Mouse (Mus musculus) gastrocnemius, postnatal 4 days (tissue): ENCODE results near the gene Smok2a. TPM values are rescaled to one million over a fixed set of nuclear protein-coding genes. Genes with fewer than 3 reads are reported as not detected.
"Not testable (repeated sequence)": the region's sequence is repeated elsewhere in the genome, so short reads cannot be mapped to it uniquely, and the experiment has no call there.

ENCODE experiments used
- DNase-seq, 2 experiments: peaks; one replicate each; pipeline ENCODE4 v3.0.0; 2021 to 2022; ENCODE audit warnings: low spot score in 2 of 2, mixed read lengths in 2 of 2
- total RNA-seq, 2 experiments: library from RNA; stranded (reverse); gene quantifications; 2 replicates each; pipeline ENCODE4 v1.2.3; 2021

Smok2a gene
- total RNA-seq, 2 experiments from 2014 or later, result not detected

DNA sequence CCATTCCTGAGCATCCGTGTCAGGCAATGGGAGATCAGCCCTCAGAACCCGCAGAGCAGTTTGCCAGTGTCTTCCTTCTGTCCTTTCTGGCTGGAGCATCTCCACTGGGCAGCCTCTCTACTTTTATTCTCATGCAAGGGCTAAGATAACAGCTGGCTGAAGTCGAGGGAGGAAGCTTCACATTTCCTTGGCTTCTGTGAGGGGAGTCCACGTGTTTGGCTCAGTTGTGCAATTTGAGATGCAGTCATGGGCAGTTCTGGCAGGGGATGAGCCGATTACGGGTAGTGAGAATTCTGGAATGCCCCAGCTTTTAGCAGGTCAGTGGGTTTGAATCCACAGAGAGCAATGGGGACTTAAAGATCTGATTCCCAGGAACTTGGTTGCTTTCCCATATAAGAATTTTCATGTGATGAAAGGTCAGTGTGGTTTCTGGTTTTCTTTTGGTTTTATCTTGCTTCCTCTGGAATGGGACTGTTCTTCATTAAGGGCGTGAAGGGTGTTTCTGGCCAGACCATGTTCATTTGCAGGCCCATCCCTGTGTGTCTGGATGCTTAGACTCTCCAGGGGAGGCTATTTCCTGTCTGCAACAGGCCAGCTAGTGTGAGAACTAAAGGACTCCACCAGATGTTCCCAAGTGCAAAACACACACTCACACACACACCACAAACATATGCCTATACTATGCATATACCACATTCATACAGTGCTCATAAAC is 8.7 kb upstream of the Smok2a start:
- DNase-seq, result peak in 1 of 2 experiments; percentile 61

DNA sequence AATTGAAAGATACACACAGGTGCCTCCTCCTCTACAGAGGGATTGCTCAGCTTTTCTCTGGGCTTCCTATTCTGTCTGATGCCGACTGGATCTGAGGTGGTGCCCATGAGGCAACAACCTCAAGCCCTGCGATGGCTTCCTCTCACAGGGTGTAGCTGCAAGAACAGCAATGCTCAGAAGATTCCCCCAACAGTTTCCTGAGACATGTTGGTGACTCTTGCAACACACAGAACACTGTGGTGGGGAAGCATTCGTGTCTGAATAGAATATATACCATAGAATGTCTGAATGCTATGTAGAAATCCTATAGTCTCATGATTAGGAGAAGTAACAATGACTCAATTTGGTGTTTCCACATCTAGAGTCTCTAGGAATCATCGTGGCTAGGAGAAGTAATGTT is 6.8 kb upstream of the Smok2a start:
- DNase-seq, result no peak

DNA sequence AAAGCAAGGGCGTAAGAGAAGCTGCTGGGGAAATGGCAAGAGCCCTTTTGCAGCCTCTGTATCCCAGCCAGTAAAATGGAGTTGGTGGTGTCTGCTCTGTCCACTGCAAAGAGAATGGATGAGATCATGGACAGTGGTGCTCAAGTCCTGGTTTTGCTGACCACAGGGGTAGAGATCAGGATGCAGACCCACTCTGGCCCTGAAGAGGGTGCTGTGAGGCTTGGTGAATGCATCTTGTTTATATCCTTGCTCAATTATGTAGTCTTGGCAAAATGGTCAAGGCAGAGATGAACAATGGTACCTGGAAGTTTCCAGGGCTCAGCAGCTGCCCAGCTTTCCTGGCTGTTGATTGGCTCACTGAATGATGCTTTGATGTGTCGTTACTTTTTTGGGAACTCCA is 5.4 kb upstream of the Smok2a start:
- DNase-seq, result no peak

DNA sequence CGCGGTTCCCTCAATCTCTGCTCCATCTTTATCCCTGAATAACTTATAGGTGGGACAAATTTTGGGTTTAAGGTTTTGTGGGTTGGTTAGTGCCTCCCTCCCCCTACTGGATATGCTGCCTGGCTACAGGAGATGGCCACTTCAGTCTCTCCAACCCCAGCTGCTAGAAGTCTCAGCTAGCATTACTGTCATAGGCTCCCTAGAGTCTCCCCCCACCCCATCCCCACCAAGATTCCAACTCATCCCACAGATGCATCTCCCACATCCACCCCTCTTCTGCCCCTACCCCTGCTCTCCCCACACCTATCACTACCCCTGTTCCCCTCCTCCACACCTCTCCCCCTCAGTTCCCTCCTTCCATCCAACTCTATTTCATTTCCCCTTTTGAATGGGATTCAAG is 933 bp downstream of the Smok2a start:
- DNase-seq, result not testable (repeated sequence)

DNA sequence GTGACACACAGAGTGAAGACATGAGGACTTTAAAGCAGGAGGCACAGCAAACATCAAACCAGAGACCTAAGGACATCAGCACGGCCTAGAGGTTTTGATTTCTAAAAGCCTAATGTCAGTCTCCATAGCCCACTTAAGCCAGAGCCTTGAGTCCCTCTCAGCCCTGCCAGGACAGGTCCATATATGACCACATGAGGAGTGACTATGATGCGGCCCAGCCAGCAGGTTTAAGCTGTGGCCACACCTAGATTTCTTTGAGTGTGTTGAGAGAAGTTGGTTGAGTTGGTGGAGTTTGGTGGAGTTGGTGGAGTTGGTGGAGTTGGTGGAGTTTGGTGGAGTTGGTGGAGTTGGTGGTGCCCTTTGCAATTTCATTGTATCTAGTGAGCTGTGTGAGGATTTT is 9.0 kb downstream of the Smok2a start, which contains the start of gene Smok2b:
Smok2b (plus strand) TSS at position 301 of the 400 bp plus-strand sequence.
- not testable (repeated sequence) for DNase-seq

DNA sequence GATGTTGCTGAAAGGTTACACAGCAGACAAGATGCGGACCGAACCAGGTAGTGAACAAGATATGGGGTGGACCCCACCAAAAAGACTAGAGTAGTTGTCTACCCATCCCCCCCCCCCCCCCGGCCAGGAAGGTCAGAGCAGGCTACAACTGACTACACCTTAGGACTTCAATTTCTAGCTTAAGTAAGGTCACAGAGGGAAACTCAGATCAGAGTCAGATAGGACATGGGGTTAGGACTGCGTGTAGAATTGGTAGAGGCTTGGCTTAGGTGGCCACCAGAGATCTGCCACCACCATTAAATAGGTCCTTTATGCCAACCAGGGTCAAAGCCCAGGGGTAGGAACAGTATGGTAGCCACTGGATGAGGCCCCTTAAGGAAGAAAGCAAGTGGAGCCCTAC is 18.5 kb downstream of the Smok2a start:
- DNase-seq, result not testable (repeated sequence)

DNA sequence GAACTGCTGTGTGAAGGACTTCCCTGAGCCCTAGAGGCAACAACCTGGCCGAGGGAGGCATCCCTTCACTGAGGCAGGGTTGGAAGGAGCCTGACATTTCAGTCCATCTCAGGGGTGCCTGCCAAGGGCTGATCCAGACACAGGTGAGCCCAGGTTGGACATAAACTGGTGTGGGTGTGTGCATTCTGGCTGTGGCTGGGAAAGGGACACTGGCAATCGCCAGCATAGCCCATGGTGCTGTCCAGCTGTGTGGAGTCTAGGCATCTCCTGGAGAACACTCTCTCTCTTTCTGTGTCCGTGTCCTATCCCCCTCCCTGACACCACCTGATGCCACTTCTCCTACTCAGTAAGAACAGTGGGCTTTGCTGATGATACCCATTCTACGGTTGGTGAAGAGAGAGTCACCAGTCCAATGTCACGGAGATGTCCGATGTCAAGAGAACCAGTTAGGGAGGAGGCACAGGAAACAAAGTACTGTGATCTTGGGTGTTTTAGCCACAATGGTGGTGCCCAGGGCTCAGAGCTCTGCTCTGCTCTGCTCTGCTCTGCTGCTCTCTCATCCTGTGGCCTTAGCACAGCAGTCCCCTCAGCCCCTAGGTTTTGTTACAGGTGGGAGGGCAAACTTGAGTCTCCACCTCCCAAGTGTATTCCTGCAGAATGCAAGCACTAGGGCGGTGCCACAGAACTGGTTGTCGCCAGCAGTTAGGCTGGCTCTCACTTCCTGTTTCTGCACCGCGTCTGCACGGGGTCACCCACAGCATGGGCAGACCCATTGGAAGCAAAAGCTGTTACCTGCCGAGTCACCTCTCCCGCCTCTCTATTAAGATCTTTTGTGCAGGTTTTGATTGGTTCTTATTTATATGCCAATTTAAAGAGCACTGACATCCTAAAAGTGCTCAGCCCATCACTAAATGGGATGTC is 20.1 kb downstream of the Smok2a start:
- not testable (repeated sequence) for DNase-seq

DNA sequence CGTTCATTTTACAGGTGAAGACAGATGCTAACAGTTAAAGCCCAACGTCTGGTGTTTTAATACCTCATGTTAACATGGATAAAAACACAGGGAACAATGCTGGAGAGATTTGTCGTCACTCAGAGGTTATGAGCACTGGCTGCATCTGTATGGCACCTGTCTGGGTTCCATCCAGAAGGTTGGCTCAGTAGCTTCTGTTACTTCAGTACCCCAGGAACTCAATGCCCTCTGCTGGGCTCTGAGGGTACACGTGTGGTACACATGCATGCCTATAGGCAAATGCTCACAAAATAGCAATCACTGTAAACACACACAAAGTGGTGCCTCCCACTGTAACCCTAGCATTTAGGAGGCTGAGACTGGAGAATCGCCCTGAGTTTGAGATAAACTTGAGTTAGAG is 33.8 kb downstream of the Smok2a start:
- not testable (repeated sequence) for DNase-seq

Other genes with a start within 250 kb of the Smok2a start
- 10 to 100 TPM; 51.2 to 58.4 TPM for gene Wtap, start 227.0 kb upstream of the Smok2a start, total RNA-seq
- 100 to 1,000 TPM; 184 to 217 TPM for gene Sod2, start 214.3 kb upstream of the Smok2a start, total RNA-seq
- not detected for gene Gpr31b, start 168.9 kb upstream of the Smok2a start, total RNA-seq
- gene Tcp10b, start 160.1 kb upstream of the Smok2a start, total RNA-seq, result under 1 TPM; 0.37 to 0.39 TPM
- under 1 TPM in 1 of 2 experiments, not detected in 1; 0.34 TPM for gene Unc93a, start 89.4 kb upstream of the Smok2a start, total RNA-seq
- not detected for gene Smok2b, start 9.1 kb downstream of the Smok2a start, total RNA-seq
- gene Tcp10c, start 133.4 kb downstream of the Smok2a start, total RNA-seq, result not detected